Mouse (Mus musculus) forebrain, embryonic 12.5 days (tissue): ENCODE measurements around the gene Gramd1b. TPM values are rescaled to one million over a fixed set of nuclear protein-coding genes. Genes with fewer than 3 reads are reported as not detected.

ENCODE experiments used
- ATAC-seq: fragments of 200-750 bp; cut with Nextera tagmentation; 2 replicates; pipeline ENCODE4 v1.8.0; 2017; ENCODE audit warnings: moderate TSS enrichment; ENCODE audit not compliant: low FRiP score
- H3K27ac ChIP-seq: fragments of 300-500 bp; sonication (generic); 2 replicates; pipeline ENCODE4 v1.5.1; 2016; ENCODE audit warnings: mild to moderate bottlenecking
- H3K27me3 ChIP-seq: fragments of 300-500 bp; sonication (generic); 2 replicates; pipeline ENCODE4 v1.6.1; 2016; ENCODE audit warnings: mild to moderate bottlenecking
- H3K36me3 ChIP-seq: fragments of 300-500 bp; sonication (generic); replicated peaks from 2 replicates; pipeline ENCODE4 v1.6.1; 2016; ENCODE audit warnings: mild to moderate bottlenecking
- H3K4me1 ChIP-seq: fragments of 300-500 bp; sonication (generic); 2 replicates; pipeline ENCODE4 v1.6.1; 2016
- H3K4me2 ChIP-seq: fragments of 300-500 bp; sonication (generic); 2 replicates; pipeline ENCODE4 v1.6.1; 2016; ENCODE audit warnings: mild to moderate bottlenecking, moderate library complexity
- H3K4me3 ChIP-seq: fragments of 300-500 bp; sonication (generic); replicated peaks from 2 replicates; pipeline ENCODE4 v1.5.1; 2016; ENCODE audit warnings: mild to moderate bottlenecking
- H3K9ac ChIP-seq: fragments of 300-500 bp; sonication (generic); 2 replicates; pipeline ENCODE4 v1.6.1; 2016; ENCODE audit warnings: mild to moderate bottlenecking
- H3K9me3 ChIP-seq: fragments of 300-500 bp; sonication (generic); 2 replicates; pipeline ENCODE4 v1.6.1; 2016
- WGBS: fragments of 180-500 bp; shearing (Covaris S2); methylation state at CpG from one replicate; pipeline ENCODE4 v1.1.7; 2016; 5-methylcytosine and 5-hydroxymethylcytosine counted together
- polyA plus RNA-seq: library from polyadenylated mRNA; unstranded; fragments of >200 nt; fragmentation: Nextera tagmentation; extraction: Ambion mirVana; gene quantifications from 2 replicates; pipeline ENCODE4 v1.2.1, GENCODE M21; 2016

The Gramd1b gene
- polyA plus RNA-seq, 1 experiment from 2014 or later: 4.6 TPM

DNA sequence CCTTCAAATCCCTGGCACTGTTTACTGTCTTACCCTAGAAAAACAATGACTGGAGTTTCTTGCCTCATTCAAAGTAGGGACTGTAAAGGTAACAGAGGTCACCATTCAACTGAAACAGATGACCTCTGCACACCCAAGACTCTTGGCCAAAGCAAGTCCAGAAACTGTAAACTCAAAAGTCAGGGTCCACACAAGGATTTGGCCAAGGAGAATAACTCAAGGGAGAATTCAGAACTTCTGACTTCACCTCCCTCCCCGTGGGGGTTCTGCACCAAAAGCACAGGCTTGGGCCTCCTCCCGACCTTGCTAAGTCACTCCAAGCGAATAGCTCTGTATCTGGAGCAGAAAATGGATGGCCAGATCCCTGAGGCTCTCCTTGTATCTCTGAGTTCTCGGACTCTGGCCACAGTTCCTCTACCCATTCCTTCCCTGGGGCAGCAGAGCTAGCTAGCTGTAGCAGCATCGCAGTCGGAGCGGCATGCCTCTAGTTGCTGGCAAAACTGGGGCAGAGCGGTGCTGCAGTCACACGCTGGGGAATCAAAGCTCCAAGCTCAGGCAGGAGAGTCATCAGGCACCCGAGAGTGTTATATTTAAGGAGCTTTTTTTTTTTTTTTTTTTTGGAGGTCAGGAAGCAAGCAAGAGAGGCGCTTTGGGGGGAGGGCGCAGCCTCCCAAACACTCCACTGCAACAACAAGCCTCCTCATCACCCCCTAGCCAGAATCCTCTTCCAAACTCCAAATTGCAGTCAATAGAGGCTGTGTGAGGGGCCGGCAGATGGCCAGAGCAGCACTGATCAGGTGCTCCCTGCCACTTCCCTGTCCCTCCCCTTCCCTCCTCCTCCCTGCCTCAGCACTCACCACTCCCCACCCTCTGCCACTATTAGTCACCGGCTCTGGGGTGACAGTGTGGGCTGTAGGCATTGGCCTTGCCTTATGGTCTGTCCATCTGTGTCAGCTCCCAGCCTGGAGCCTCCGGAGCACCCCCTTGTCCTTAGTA is 149.5 kb downstream of the Gramd1b start:
- Histone ChIP-seq H3K9ac (no peak overlapping the region), H3K4me1 (peaks cover 9% of the 10 kb centered on the region), H3K4me3 (no peak overlapping the region), H3K4me2 (no peak overlapping the region), H3K27ac (no peak overlapping the region), H3K27me3 (no peaks in the 10 kb centered on the region), H3K9me3 (no peaks in the 10 kb centered on the region), H3K36me3 (no peaks in the 10 kb centered on the region)
- peak; percentile 82 for ATAC-seq
- 18% methylated on average over 15 of the region's 15 CpGs for WGBS

- ATAC-seq: peak; percentile 30; the same call in 1 of the 2 replicates
- H3K4me1 ChIP-seq: peaks cover 30% of the 10 kb centered on the region
- H3K9ac ChIP-seq: peak overlapping the region; percentile 42; the same call in 1 of the 2 replicates
- 38% methylated on average over 9 of the region's 9 CpGs for WGBS
- H3K4me3 ChIP-seq: no peak overlapping the region
- H3K4me2 ChIP-seq: peak overlapping the region; percentile 52
- H3K9me3 ChIP-seq: no peaks in the 10 kb centered on the region
- no peaks in the 10 kb centered on the region for H3K27me3 ChIP-seq
- no peaks in the 10 kb centered on the region for H3K36me3 ChIP-seq
- peak overlapping the region; percentile 46; the same call in 1 of the 2 replicates for H3K27ac ChIP-seq
These were observed 154.3 kb downstream of the Gramd1b start for GRCm38 (mm10) chr9:40376711-40377410.

DNA sequence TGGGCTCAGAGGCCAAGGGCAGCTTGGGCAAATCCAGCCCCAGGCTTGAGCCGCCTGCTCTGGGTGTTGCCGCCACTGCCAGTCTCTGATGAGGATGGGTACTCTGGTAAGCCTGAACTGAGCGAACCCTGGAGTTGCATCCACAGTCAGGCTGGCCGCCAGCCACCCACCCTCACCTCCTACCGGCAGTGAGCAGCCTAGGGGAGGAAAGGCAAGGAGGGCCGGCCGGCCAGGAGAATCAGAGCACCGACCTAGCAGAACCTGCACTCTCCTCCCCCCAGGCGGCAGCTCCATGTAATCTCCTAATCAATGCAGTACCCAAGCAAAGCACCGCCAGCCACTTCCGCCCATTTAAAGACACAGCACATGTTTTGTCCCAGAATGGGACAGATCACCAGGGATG is 155.0 kb downstream of the Gramd1b start:
- no peaks in the 10 kb centered on the region for H3K36me3 ChIP-seq
- peaks cover 27% of the 10 kb centered on the region for H3K4me1 ChIP-seq
- no peak overlapping the region for H3K27ac ChIP-seq
- peak overlapping the region; percentile 42; the same call in 1 of the 2 replicates for H3K9ac ChIP-seq
- peak overlapping the region; percentile 52 for H3K4me2 ChIP-seq
- no peaks in the 10 kb centered on the region for H3K27me3 ChIP-seq
- 4% methylated on average over 11 of the region's 11 CpGs for WGBS
- ATAC-seq: peak; percentile 86
- H3K9me3 ChIP-seq: no peaks in the 10 kb centered on the region
- H3K4me3 ChIP-seq: peak overlapping the region; percentile 32

DNA sequence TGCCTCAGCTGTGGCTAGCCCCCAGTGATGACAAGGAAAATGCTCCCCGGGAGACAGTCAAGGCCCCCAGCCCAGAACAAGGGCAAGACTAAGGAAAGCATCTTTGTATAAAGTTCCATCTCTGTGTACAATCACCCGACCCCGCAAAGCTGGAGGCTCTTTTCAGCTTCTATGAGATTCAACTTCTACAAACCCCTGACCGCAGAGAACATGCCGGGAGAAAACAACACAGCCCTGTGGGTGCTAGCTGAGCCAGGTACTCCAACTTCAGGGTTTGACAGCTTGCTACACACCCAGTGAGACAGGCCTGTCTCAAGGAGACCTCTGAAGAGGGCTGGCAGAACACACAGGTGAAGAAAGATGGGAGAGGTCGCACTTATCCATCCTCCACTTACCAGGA is 155.7 kb downstream of the Gramd1b start:
- Histone ChIP-seq H3K27ac (no peak overlapping the region), H3K36me3 (no peaks in the 10 kb centered on the region), H3K9ac (no peak overlapping the region), H3K4me3 (no peak overlapping the region; the same call in 1 of the 2 replicates), H3K4me1 (peaks cover 27% of the 10 kb centered on the region), H3K27me3 (no peaks in the 10 kb centered on the region), H3K9me3 (no peaks in the 10 kb centered on the region), H3K4me2 (peak overlapping the region; percentile 52; the same call in 1 of the 2 replicates)
- WGBS: 43% methylated on average over 6 of the region's 6 CpGs
- ATAC-seq: no peak

DNA sequence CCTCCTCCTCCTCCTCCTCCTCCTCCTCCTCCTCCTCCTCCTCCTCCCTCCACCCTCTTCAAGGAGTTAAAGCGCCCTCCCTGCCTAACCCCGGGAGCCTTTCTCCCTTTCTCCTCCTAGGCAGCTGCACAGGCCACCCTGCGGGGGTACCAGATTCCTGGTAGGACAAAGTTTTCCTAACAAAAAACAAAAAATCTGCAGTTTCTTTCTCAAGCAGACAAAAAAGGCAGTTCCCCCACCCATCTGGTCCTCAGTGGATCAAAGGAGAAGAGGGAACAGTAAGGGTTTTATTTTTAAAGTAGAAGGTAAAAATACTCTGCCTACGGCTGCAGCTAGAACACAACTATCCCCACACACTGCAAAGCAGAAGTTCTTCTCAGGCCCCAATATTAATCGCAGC is 156.2 kb downstream of the Gramd1b start:
- no peak overlapping the region for H3K27ac ChIP-seq
- peaks cover 27% of the 10 kb centered on the region for H3K4me1 ChIP-seq
- 0 out of 2 replicates have a peak overlapping the region, but pooled peaks have one; percentile 52 for H3K4me2 ChIP-seq
- no peak overlapping the region for H3K9ac ChIP-seq
- no peaks in the 10 kb centered on the region for H3K27me3 ChIP-seq
- no peaks in the 10 kb centered on the region for H3K36me3 ChIP-seq
- H3K9me3 ChIP-seq: no peaks in the 10 kb centered on the region
- 20% methylated on average over 5 of the region's 5 CpGs for WGBS
- ATAC-seq: no peak
- no peak overlapping the region for H3K4me3 ChIP-seq

DNA sequence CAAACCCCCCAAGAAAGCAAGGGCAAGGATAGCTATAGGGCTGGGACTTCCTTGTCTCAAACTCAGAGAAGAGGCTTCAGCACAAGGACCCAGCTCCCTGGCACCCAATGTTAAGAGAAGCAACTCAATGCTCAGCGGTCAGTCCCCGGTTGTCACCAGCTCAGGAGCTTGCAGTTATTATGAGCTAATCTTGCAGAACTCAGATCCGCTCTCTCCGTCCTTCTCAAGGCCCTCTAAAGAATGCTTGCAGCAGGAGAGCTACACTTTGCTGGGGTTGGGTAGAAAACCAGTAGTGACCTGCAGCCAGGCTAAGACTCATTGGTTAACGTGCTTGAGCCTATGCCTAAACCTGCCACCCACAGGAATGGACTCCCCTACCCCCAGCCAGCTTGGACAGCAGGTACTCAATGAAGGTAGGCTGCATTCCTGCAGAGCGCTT is 156.6 kb downstream of the Gramd1b start:
- Histone ChIP-seq H3K36me3 (no peaks in the 10 kb centered on the region), H3K27ac (no peak overlapping the region), H3K4me2 (no peak overlapping the region), H3K9ac (no peak overlapping the region), H3K4me1 (peaks cover 27% of the 10 kb centered on the region), H3K27me3 (no peaks in the 10 kb centered on the region), H3K9me3 (no peaks in the 10 kb centered on the region), H3K4me3 (no peak overlapping the region)
- ATAC-seq: no peak
- WGBS: 54% methylated on average over 6 of the region's 6 CpGs

DNA sequence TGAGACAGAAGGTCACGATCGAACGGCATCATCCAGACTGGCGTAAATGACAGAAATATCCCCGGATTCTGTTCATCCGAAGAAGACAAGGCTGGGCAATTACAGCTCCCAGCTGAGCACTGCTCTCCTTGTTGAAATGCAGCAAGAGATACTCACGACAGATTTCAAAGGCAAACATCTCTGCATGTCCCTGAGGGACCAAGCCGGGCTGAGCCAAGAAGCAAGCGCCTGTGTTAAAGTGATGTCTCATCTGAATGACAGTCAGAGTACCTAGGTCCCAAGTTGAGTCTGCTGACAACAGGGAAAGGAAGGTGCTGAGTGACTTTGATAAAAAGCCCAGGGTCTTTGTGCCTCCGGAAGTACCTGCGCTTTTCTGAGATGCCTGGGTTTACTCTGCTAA is 157.1 kb downstream of the Gramd1b start:
- H3K27me3 ChIP-seq: no peaks in the 10 kb centered on the region
- no peaks in the 10 kb centered on the region for H3K9me3 ChIP-seq
- H3K4me3 ChIP-seq: no peak overlapping the region
- H3K27ac ChIP-seq: no peak overlapping the region
- H3K36me3 ChIP-seq: no peaks in the 10 kb centered on the region
- peaks cover 27% of the 10 kb centered on the region for H3K4me1 ChIP-seq
- no peak for ATAC-seq
- H3K9ac ChIP-seq: no peak overlapping the region
- 77% methylated on average over 11 of the region's 11 CpGs for WGBS
- no peak overlapping the region for H3K4me2 ChIP-seq

DNA sequence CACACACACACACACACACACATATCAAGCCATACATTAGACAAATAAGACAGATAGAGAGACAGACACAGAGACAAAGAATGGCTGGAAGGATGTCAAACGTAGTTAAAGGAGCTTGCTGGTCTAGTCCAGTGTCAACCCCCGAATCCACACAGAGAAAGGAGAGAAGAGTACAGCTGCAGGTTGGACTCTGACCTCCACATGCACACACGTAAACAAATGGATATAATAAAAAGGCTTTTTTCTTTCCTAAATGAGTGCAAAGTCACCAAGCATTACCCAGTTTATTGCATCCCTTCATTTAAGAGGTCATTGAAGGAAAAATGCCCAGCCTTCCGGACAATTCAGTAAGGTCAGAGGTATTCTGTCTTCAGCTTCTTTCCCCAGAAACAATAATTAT is 161.0 kb downstream of the Gramd1b start:
- Histone ChIP-seq H3K36me3 (no peaks in the 10 kb centered on the region), H3K9me3 (no peaks in the 10 kb centered on the region), H3K4me3 (no peak overlapping the region), H3K9ac (no peak overlapping the region), H3K27me3 (no peaks in the 10 kb centered on the region), H3K27ac (no peak overlapping the region), H3K4me1 (peaks cover 9% of the 10 kb centered on the region), H3K4me2 (no peak overlapping the region)
- 78% methylated on average over 4 of the region's 4 CpGs for WGBS
- ATAC-seq: no peak

DNA sequence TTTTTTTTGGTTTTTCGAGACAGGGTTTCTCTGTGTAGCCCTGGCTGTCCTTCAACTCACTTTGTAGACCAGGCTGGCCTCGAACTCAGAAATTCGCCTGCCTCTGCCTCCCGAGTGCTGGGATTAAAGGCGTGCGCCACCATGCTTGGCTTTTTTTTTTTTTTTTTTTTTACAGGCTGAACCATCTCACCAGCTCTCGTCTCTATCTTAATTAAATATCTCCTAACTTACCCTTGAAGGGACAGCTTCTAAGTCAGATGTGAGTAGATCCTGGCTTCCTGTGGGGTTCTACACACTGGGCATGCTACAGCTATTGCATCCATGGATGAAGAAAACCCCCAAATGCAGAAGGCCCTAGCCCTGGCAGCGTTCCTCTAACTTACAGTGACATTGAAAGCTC is 164.4 kb downstream of the Gramd1b start:
- no peaks in the 10 kb centered on the region for H3K36me3 ChIP-seq
- no peaks in the 10 kb centered on the region for H3K9me3 ChIP-seq
- H3K27me3 ChIP-seq: no peaks in the 10 kb centered on the region
- WGBS: 92% methylated on average over 6 of the region's 8 CpGs
- H3K27ac ChIP-seq: no peak overlapping the region
- H3K9ac ChIP-seq: no peak overlapping the region
- H3K4me1 ChIP-seq: no peaks in the 10 kb centered on the region
- H3K4me2 ChIP-seq: no peak overlapping the region
- no peak for ATAC-seq
- H3K4me3 ChIP-seq: no peak overlapping the region

DNA sequence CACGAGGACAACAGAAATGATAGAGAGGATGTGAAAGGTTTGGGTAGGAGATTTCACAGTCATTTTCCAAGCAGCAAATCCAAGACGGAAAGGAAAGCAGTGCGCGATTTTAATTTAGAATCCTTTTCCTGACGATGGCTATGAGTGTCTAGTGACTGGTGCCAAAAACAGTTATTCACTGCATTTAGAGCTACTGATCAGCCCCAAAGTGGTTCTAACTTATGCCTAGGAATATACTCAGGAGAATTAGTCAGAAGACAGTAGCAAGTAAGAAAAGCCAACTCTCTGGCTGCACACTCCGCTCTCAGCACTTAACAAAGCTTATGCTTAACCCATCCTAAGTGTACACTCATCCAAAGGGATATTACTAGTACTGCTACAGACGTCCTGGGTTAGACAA is 166.9 kb downstream of the Gramd1b start:
- Histone ChIP-seq H3K27ac (no peak overlapping the region), H3K36me3 (no peaks in the 10 kb centered on the region), H3K4me1 (no peaks in the 10 kb centered on the region), H3K4me3 (no peak overlapping the region), H3K9ac (no peak overlapping the region), H3K27me3 (no peaks in the 10 kb centered on the region), H3K4me2 (no peak overlapping the region), H3K9me3 (no peaks in the 10 kb centered on the region)
- WGBS: 82% methylated on average over 7 of the region's 7 CpGs
- ATAC-seq: no peak

- H3K27ac ChIP-seq: no peak overlapping the region
These were observed 169.2 kb downstream of the Gramd1b start for GRCm38 (mm10) chr9:40361970-40362369.

GRCm38 (mm10) chr9:40358408-40358896 is 172.7 kb downstream of the Gramd1b start:
- 0 out of 2 replicates have a peak overlapping the region, but pooled peaks have one; percentile 19 for H3K27ac ChIP-seq
- ATAC-seq: peak; percentile 65; the same call in 1 of the 2 replicates
- peak overlapping the region; percentile 31 for H3K4me2 ChIP-seq
- no peaks in the 10 kb centered on the region for H3K27me3 ChIP-seq
- H3K36me3 ChIP-seq: no peaks in the 10 kb centered on the region
- H3K9ac ChIP-seq: peak overlapping the region; percentile 36
- WGBS: 18% methylated on average over 8 of the region's 8 CpGs
- H3K4me1 ChIP-seq: peaks cover 12% of the 10 kb centered on the region
- H3K4me3 ChIP-seq: no peak overlapping the region
- H3K9me3 ChIP-seq: no peaks in the 10 kb centered on the region

More at GRCm38 (mm10) chr9:40361970-40362369, 169.2 kb downstream of the Gramd1b start:
- Histone ChIP-seq H3K4me1 (peaks cover 12% of the 10 kb centered on the region), H3K4me3 (no peak overlapping the region), H3K9ac (no peak overlapping the region), H3K36me3 (no peaks in the 10 kb centered on the region), H3K9me3 (no peaks in the 10 kb centered on the region), H3K4me2 (no peak overlapping the region), H3K27me3 (no peaks in the 10 kb centered on the region)
- WGBS: 86% methylated on average over 6 of the region's 6 CpGs
- ATAC-seq: no peak
